Mouse (Mus musculus) lung, adult 2 months (tissue): ENCODE results near the gene Smc3.

Experiments
- CTCF ChIP-seq: fragments of 200-500 bp; IDR thresholded peaks from 2 replicates; pipeline ENCODE4 v1.5.1; 2011; ENCODE audit warnings: mild to moderate bottlenecking, low read length, control low read depth; ENCODE audit not compliant: insufficient read depth
- POLR2A ChIP-seq: fragments of 200-500 bp; IDR thresholded peaks from 2 replicates; pipeline ENCODE4 v1.6.1; 2011; ENCODE audit warnings: low read depth, mild to moderate bottlenecking, control low read depth, low read length, borderline replicate concordance; ENCODE audit errors: extremely low read depth

- TF ChIP-seq CTCF, result no peak
- TF ChIP-seq POLR2A, result no peak
Measured at GRCm38 (mm10) chr19:53567864-53568263, 32.3 kb upstream of the Smc3 start.
